Mouse (Mus musculus): ENCODE measurements around the gene Igf2r. TPM values are rescaled to one million over a fixed set of nuclear protein-coding genes. Genes with fewer than 3 reads are reported as not detected.

Gene Igf2r
- total RNA-seq, 2 experiments from 2014 or later: 178 to 206 TPM

DNA sequence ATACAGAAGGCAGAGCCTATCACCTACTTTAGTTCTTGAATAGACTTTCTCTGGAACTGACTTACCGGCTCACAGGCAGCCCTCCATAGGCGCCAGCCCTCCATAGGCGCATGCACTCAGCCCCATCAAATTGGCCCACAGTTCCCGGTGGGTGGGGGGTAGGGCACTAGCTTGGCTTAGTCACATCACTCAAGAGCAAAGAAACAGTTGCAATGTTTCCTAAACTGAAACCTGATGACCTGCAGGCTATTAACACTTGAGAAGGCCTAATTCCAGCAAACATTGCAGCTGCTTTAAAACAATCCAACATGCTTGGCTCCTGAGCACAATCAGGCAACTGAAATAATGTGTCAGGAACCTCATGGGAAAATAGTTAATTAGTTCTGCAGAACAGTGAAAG lies 18.2 kb downstream of the Igf2r start:
- DNase-seq (ENCODE audit: low spot score in 2 of 2): no peak

DNA sequence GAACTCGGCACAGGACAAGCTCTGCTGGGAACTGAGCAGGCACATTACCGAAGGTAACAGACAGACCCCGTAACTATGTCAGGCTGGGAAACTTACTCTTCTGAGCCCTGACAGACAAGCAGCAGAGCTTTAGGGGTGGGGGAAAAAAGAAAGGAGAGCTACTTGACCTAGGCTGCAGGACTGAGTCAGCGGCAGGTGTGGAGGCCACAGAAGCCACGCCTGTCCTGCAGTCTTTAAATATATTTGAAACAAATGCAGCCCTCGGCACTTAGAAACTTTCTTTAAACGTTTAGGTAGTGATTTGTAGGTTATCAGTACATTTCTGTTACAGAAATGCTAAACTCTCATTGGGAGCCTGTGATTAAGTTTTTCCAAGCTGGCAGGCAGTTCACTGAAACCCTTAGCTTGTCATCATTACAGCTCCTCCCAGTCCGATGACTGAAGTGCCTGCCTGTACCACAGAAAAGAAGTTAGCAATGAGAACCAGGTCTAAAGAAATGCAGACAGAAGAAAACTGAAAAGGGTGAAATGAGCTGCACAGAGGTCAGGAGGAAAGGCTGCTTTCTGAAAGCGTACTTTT lies 18.8 kb downstream of the Igf2r start:
- no peak for DNase-seq (ENCODE audit: low spot score in 2 of 2)

DNA sequence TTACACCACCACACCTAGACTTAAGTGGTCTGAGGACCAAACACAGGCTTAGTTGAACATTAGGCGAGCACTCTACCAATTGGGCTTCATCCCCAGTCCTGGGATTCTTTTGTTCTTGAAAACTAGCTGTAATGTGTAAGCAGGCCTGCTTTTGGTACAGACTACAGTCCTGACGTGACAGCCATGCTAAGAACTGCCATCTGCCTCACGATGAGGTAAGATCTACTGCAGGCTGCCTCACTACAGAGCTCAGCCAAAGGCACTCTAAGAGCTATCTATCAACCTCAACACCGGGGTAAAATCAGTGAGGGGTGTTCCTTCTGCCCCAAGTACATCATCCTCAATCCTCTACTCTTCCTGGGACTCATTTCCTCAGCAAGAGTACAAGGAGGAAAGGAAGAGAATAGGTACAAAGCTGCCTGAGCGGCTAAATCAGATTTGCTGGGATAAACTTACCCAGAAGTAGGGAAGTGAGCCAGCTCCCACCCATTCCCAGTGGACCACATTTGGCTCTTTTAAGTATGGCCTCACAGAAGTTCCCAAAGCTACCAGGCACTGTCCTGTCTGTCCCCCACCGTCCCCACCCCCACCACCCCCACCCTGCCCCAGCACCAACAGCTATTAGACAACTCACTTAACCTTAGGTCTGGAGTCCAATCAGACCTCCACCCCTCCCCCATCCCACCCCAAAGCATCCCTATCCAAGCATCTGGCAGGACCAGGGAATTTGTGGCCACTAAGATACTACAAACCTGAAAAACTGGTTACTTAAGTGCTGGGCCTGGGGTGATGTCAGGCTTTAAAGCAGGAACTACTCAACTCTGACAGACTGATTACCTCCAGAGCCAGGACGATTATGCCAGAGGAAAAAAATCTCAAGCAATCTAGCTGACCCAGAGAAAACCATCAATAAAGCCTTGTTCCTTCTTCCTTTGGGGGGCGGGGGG lies 19.8 kb downstream of the Igf2r start:
- DNase-seq (ENCODE audit: low spot score in 2 of 2): no peak

GRCm38 (mm10) chr17:12745761-12746160 lies 23.7 kb downstream of the Igf2r start:
- DNase-seq (ENCODE audit: low spot score in 2 of 2): no peak

GRCm38 (mm10) chr17:12744071-12744470 lies 25.4 kb downstream of the Igf2r start:
- DNase-seq (ENCODE audit: low spot score in 2 of 2): no peak

DNA sequence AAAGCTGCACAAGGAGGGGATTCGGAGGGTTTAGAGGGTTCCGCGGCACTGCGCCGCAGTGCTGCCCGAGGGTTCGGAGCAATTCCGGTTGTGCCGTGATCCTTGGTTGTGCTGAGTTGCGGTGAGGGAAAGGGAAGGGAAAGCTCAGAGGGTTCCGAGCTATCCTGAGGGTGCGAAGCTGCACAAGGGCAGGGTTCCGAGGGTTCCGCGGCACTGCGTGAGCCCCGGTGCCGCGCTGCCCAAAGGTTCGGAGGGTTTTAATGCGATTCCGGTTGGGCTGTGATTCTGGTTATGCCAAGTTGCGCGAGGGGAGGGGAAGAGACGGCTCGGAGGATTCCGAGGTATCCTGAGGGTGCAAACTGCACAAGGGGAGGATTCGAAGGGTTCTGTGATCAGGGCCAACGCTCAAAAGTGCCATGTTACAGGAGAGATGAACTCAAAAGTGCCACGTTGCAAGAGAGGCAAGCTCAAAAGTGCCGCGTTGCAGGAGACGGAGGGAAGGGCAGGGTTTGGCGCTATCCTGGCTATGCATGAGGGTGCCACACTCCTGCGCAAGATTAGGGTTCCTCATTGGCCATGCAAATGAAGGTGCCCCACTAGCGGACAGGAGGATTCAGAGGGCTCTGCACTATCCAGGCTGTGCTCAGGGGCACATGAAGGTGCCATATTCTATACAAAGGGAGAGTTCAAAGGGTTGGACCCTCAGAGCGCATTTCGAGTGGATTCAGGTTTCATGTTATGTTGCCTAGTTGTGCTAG lies 27.1 kb downstream of the Igf2r start:
- no peak for DNase-seq (ENCODE audit: low spot score in 2 of 2)

- DNase-seq (ENCODE audit: low spot score in 2 of 2): peak in 1 of 2 experiments; percentile 71
These were observed 28.1 kb downstream of the Igf2r start for GRCm38 (mm10) chr17:12741218-12741968.

- DNase-seq (ENCODE audit: low spot score in 2 of 2): no peak
These were observed 29.1 kb downstream of the Igf2r start for GRCm38 (mm10) chr17:12740317-12740716.

DNA sequence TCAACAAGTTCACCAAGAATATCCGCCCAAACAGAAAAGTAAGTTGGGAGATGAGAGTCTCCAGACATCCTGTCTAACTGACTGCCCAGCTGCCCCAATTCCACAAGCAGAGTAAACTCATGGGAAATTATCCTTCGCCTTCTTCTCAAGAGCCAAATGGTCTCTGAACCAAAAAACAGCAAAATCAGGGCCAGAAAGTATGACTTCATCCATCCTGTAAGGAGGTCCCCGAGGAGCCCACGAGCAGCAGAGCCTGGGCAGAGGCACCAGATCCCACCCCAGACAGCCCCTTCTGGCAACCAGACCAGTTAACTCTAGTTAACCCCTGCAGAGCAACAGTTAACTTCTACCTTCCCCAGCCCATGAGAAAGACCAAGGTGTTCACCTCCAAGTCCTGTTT lies 29.9 kb downstream of the Igf2r start:
- DNase-seq (ENCODE audit: low spot score in 2 of 2): peak in 1 of 2 experiments; percentile 65

GRCm38 (mm10) chr17:12737934-12738333 lies 31.5 kb downstream of the Igf2r start:
- no peak for DNase-seq (ENCODE audit: low spot score in 2 of 2)

DNA sequence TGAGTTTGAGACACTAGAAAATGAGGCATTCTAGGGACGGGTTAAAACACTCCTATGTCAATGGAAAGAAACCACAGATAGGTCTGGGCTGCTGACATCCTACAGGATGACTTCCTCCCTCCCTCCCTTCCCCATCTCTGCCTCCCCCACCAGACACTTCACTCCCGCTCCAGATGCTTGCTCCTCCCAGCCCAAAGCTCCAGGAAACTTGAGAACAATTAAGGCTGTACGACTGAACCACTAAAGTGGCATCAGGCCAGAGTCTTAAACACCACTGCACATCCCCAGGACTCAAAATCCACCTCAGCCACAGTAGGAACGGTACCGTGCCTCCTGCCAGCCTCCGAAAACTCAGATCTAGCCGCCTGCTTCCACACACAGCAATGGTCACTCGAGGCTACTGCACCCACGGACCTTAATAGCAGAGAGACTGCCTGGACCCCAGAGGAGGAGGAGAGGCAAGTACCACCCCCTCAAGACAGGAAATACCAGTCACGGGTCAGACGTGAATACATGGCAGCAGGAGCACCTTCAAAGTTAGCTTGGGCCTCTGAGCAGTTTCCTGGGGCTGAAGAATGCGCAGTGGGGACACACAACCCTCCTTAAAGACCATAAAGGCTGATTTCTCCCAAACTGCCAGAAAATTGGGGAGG lies 35.1 kb downstream of the Igf2r start:
- DNase-seq (ENCODE audit: low spot score in 2 of 2): no peak

GRCm38 (mm10) chr17:12733128-12733527 lies 36.3 kb downstream of the Igf2r start:
- DNase-seq (ENCODE audit: low spot score in 2 of 2): no peak

- no peak for DNase-seq (ENCODE audit: low spot score in 2 of 2)
These were observed 40.9 kb downstream of the Igf2r start for GRCm38 (mm10) chr17:12728536-12728935.

DNA sequence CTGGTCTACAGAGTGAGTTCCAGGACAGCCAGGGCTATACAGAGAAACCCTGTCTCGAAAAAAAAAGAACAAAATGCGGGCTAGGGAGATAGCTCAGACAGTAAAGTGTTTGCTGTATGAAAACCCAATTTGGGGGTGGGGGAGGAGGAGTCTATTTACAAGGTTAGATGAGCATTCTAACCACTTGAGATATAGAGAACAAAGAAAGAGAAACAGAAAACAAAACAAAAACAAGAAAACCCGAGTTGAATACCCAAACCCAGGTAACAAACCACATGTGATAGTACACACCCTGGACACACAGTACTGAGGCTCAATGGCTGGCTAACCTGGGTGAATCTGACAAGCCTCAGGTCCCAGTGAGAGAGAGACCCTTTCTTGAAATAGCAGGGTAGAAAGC lies 41.7 kb downstream of the Igf2r start:
- no peak for DNase-seq (ENCODE audit: low spot score in 2 of 2)

DNA sequence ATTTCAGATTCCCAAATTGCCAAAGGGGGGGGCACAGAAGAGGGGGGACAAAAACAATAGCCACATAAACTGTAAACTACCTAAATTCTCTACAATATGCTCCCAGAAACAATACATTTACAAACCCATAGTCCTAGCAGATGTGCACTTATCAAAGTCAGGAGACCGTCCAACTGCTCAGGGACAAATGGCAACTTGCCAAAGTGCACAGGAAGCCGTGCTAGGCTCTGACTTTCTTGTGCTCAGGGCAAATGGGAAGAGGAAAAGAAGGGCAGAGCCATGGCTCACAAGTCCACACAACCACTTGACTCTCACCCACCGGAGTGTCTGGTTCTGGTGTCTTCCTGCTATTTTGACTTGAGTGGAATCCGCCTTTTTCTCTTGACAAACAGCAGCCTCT lies 43.6 kb downstream of the Igf2r start:
- DNase-seq (ENCODE audit: low spot score in 2 of 2): peak in 1 of 2 experiments; percentile 47

DNA sequence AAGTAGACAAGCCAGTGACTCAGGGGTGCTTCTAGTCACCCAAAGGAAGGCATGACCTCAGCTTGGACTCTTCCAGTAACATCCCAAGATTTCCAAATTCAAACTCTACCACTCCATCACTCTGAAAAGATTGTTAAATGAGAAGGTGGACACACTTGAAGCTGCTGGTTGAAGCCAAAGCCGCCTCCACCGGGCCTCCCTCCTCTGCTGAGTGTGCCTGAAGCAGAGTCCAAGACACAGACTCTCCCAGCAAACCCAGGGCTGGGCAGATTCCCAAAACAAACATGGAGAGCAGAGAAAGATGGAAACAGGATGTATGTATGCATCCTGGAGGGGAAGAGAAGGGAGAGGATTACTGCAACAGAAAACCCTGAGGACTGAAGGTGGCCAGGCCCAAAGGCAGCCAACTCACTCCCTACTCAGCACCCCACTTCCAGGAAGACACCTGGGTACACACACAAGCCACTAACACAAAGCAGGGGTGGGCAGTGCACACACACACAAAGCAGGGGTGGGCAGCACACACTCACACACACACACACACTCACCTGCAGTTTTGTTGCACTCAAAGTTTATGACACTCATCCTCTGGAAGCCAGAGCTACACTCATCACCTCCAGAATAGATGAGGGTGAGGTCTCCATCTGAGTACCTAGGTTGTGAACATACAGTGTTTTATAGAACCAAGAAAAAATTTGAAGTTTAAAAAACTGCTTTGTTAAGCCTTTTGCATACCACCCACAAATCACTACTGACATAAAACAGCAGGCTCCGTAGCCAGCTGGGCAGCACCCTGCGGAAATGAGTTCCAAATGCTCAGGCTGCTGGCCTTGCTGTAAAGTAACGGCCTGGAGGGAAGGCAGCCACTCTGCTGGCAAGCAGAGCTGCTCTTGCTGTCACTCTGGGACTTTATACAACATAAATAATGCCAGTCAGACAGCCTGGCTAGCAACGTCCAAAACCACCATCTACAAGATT lies 44.4 kb downstream of the Igf2r start:
- peak; percentile 38 to 68 for DNase-seq (ENCODE audit: low spot score in 2 of 2)

GRCm38 (mm10) chr17:12723986-12724766 lies 45.3 kb downstream of the Igf2r start:
- peak in 1 of 2 experiments; percentile 48 for DNase-seq (ENCODE audit: low spot score in 2 of 2)

- DNase-seq (ENCODE audit: low spot score in 2 of 2): peak in 1 of 2 experiments; percentile 46
These were observed 46.8 kb downstream of the Igf2r start for GRCm38 (mm10) chr17:12722622-12723021.

All from gastrocnemius, postnatal 4 days (tissue).